Mouse (Mus musculus): ENCODE data around the gene Naalad2. TPM values are rescaled to one million over a fixed set of nuclear protein-coding genes. Genes with fewer than 3 reads are reported as not detected.
"Not testable (repeated sequence)": the region's sequence is repeated elsewhere in the genome, so short reads cannot be mapped to it uniquely, and the experiment has no call there.

The Naalad2 gene
- polyA plus RNA-seq, 1 experiment from 2014 or later, result 0.60 TPM

GRCm38 (mm10) chr9:18298301-18298700 lies 104.5 kb downstream of the Naalad2 start:
- 88% methylated on average over 5 of the region's 6 CpGs for WGBS
- Histone ChIP-seq H3K4me2 (ENCODE audit: low read depth, severe bottlenecking) (no peak overlapping the region), H3K9me3 (ENCODE audit: control insufficient read depth, low read length) (no peaks in the 10 kb centered on the region), H3K4me3 (ENCODE audit: low read depth, low read length) (no peak overlapping the region), H3K4me1 (ENCODE audit: control insufficient read depth, insufficient read depth, low read length) (peaks cover 2% of the 10 kb centered on the region; the same call in 1 of the 2 replicates), H3K27ac (replicated peaks; ENCODE audit: low read depth, low read length) (no peak overlapping the region), H3K27me3 (ENCODE audit: control insufficient read depth, insufficient read depth, low read length) (no peaks in the 10 kb centered on the region), H3K9ac (ENCODE audit: low read length) (no peak overlapping the region), H3K36me3 (ENCODE audit: control insufficient read depth, insufficient read depth, low read length) (peaks cover 8% of the 10 kb centered on the region; the same call in 1 of the 2 replicates)
- ATAC-seq (ENCODE audit: insufficient number of reproducible peaks, low FRiP score, low TSS enrichment, low read depth) (no peak), DNase-seq (ENCODE audit: low spot score) (no peak)

GRCm38 (mm10) chr9:18293026-18293781 lies 109.6 kb downstream of the Naalad2 start:
- DNase-seq (ENCODE audit: low spot score), result no peak
- H3K36me3 ChIP-seq (ENCODE audit: control insufficient read depth, insufficient read depth, low read length), result no peaks in the 10 kb centered on the region
- 48% methylated on average over 6 of the region's 6 CpGs for WGBS
- H3K9ac ChIP-seq (ENCODE audit: low read length), result peak overlapping the region; percentile 93
- no peak for ATAC-seq (ENCODE audit: insufficient number of reproducible peaks, low FRiP score, low TSS enrichment, low read depth)
- H3K4me1 ChIP-seq (ENCODE audit: control insufficient read depth, insufficient read depth, low read length), result peaks cover 4% of the 10 kb centered on the region; the same call in 1 of the 2 replicates
- peak overlapping the region; percentile 60 for H3K4me2 ChIP-seq (ENCODE audit: low read depth, severe bottlenecking)
- no peaks in the 10 kb centered on the region for H3K9me3 ChIP-seq (ENCODE audit: control insufficient read depth, low read length)
- H3K27me3 ChIP-seq (ENCODE audit: control insufficient read depth, insufficient read depth, low read length), result no peaks in the 10 kb centered on the region
- H3K27ac ChIP-seq (replicated peaks; ENCODE audit: low read depth, low read length), result no peak overlapping the region
- H3K4me3 ChIP-seq (ENCODE audit: low read depth, low read length), result peak overlapping the region; percentile 84

- Histone ChIP-seq H3K27me3 (ENCODE audit: control insufficient read depth, insufficient read depth, low read length) (no peaks in the 10 kb centered on the region), H3K4me2 (ENCODE audit: low read depth, severe bottlenecking) (peak overlapping the region; percentile 60), H3K36me3 (ENCODE audit: control insufficient read depth, insufficient read depth, low read length) (no peaks in the 10 kb centered on the region), H3K4me1 (ENCODE audit: control insufficient read depth, insufficient read depth, low read length) (peaks cover 4% of the 10 kb centered on the region; the same call in 1 of the 2 replicates), H3K9me3 (ENCODE audit: control insufficient read depth, low read length) (no peaks in the 10 kb centered on the region), H3K9ac (ENCODE audit: low read length) (peak overlapping the region; percentile 93), H3K27ac (replicated peaks; ENCODE audit: low read depth, low read length) (peak overlapping the region; percentile 82; the same call in 1 of the 2 replicates), H3K4me3 (ENCODE audit: low read depth, low read length) (peak overlapping the region; percentile 84)
- ATAC-seq (ENCODE audit: insufficient number of reproducible peaks, low FRiP score, low TSS enrichment, low read depth) (peak; percentile 75), DNase-seq (ENCODE audit: low spot score) (no peak)
- WGBS, result 1% methylated on average over 24 of the region's 24 CpGs
These were observed 110.3 kb downstream of the Naalad2 start for GRCm38 (mm10) chr9:18292443-18292922.

GRCm38 (mm10) chr9:18291571-18292429 lies 111.0 kb downstream of the Naalad2 start, which contains the start of gene Chordc1:
Gene Chordc1 (plus strand): TSS chr9:18292125.
- Histone ChIP-seq H3K9ac (ENCODE audit: low read length) (peak within 1 kb of the TSS; percentile 93), H3K27me3 (ENCODE audit: control insufficient read depth, insufficient read depth, low read length) (no peaks in the 10 kb centered on the region), H3K9me3 (ENCODE audit: control insufficient read depth, low read length) (no peaks in the 10 kb centered on the region), H3K27ac (replicated peaks; ENCODE audit: low read depth, low read length) (peak within 1 kb of the TSS; percentile 82; the same call in 1 of the 2 replicates), H3K4me2 (ENCODE audit: low read depth, severe bottlenecking) (peak within 1 kb of the TSS; percentile 60), H3K4me1 (ENCODE audit: control insufficient read depth, insufficient read depth, low read length) (peaks cover 4% of the 10 kb centered on the region; the same call in 1 of the 2 replicates), H3K36me3 (ENCODE audit: control insufficient read depth, insufficient read depth, low read length) (no peaks in the 10 kb centered on the region), H3K4me3 (ENCODE audit: low read depth, low read length) (peak within 1 kb of the TSS; percentile 84)
- ATAC-seq (ENCODE audit: insufficient number of reproducible peaks, low FRiP score, low TSS enrichment, low read depth) (peak; percentile 98), DNase-seq (ENCODE audit: low spot score) (peak; percentile 95)
- 4% methylated on average over 49 of the region's 49 CpGs for WGBS

- not testable (repeated sequence) for H3K4me3 ChIP-seq (ENCODE audit: low read depth, low read length); H3K27ac ChIP-seq (replicated peaks; ENCODE audit: low read depth, low read length)
- 31% methylated on average over 5 of the region's 5 CpGs for WGBS
These were observed 124.1 kb downstream of the Naalad2 start for GRCm38 (mm10) chr9:18278693-18279092.

GRCm38 (mm10) chr9:18277497-18277896 lies 125.3 kb downstream of the Naalad2 start:
- WGBS, result 52% methylated on average over 1 of the region's 1 CpGs
- H3K36me3 ChIP-seq (ENCODE audit: control insufficient read depth, insufficient read depth, low read length), result no peaks in the 10 kb centered on the region
- no peak overlapping the region for H3K9ac ChIP-seq (ENCODE audit: low read length)
- no peak overlapping the region for H3K27ac ChIP-seq (replicated peaks; ENCODE audit: low read depth, low read length)
- no peaks in the 10 kb centered on the region for H3K4me1 ChIP-seq (ENCODE audit: control insufficient read depth, insufficient read depth, low read length)
- 0 out of 2 replicates have a peak, but pooled peaks have one; percentile 26 for ATAC-seq (ENCODE audit: insufficient number of reproducible peaks, low FRiP score, low TSS enrichment, low read depth)
- H3K4me2 ChIP-seq (ENCODE audit: low read depth, severe bottlenecking), result no peak overlapping the region
- H3K4me3 ChIP-seq (ENCODE audit: low read depth, low read length), result no peak overlapping the region
- H3K27me3 ChIP-seq (ENCODE audit: control insufficient read depth, insufficient read depth, low read length), result no peaks in the 10 kb centered on the region
- no peak for DNase-seq (ENCODE audit: low spot score)
- no peaks in the 10 kb centered on the region for H3K9me3 ChIP-seq (ENCODE audit: control insufficient read depth, low read length)

More at GRCm38 (mm10) chr9:18278693-18279092, 124.1 kb downstream of the Naalad2 start:
- not testable (repeated sequence) for DNase-seq (ENCODE audit: low spot score); H3K27me3 ChIP-seq (ENCODE audit: control insufficient read depth, insufficient read depth, low read length); ATAC-seq (ENCODE audit: insufficient number of reproducible peaks, low FRiP score, low TSS enrichment, low read depth); H3K4me1 ChIP-seq (ENCODE audit: control insufficient read depth, insufficient read depth, low read length); H3K36me3 ChIP-seq (ENCODE audit: control insufficient read depth, insufficient read depth, low read length); H3K9me3 ChIP-seq (ENCODE audit: control insufficient read depth, low read length); H3K9ac ChIP-seq (ENCODE audit: low read length); H3K4me2 ChIP-seq (ENCODE audit: low read depth, severe bottlenecking)

- no peak overlapping the region for H3K27ac ChIP-seq (replicated peaks; ENCODE audit: low read depth, low read length)
- no peaks in the 10 kb centered on the region for H3K36me3 ChIP-seq (ENCODE audit: control insufficient read depth, insufficient read depth, low read length)
- WGBS, result 57% methylated on average over 2 of the region's 2 CpGs
- H3K9me3 ChIP-seq (ENCODE audit: control insufficient read depth, low read length), result no peaks in the 10 kb centered on the region
- DNase-seq (ENCODE audit: low spot score) (no peak), ATAC-seq (ENCODE audit: insufficient number of reproducible peaks, low FRiP score, low TSS enrichment, low read depth) (no peak)
- H3K27me3 ChIP-seq (ENCODE audit: control insufficient read depth, insufficient read depth, low read length), result no peaks in the 10 kb centered on the region
- H3K4me3 ChIP-seq (ENCODE audit: low read depth, low read length), result no peak overlapping the region
- no peak overlapping the region for H3K9ac ChIP-seq (ENCODE audit: low read length)
- H3K4me2 ChIP-seq (ENCODE audit: low read depth, severe bottlenecking), result no peak overlapping the region
- H3K4me1 ChIP-seq (ENCODE audit: control insufficient read depth, insufficient read depth, low read length), result no peaks in the 10 kb centered on the region
These were observed 126.0 kb downstream of the Naalad2 start for GRCm38 (mm10) chr9:18276844-18277243.

- 81% methylated on average over 1 of the region's 1 CpGs for WGBS
- Histone ChIP-seq H3K4me1 (ENCODE audit: control insufficient read depth, insufficient read depth, low read length) (no peaks in the 10 kb centered on the region), H3K4me3 (ENCODE audit: low read depth, low read length) (no peak overlapping the region), H3K9ac (ENCODE audit: low read length) (no peak overlapping the region), H3K9me3 (ENCODE audit: control insufficient read depth, low read length) (no peaks in the 10 kb centered on the region), H3K36me3 (ENCODE audit: control insufficient read depth, insufficient read depth, low read length) (no peaks in the 10 kb centered on the region), H3K27ac (replicated peaks; ENCODE audit: low read depth, low read length) (no peak overlapping the region), H3K4me2 (ENCODE audit: low read depth, severe bottlenecking) (no peak overlapping the region), H3K27me3 (ENCODE audit: control insufficient read depth, insufficient read depth, low read length) (no peaks in the 10 kb centered on the region)
- DNase-seq (ENCODE audit: low spot score) (no peak), ATAC-seq (ENCODE audit: insufficient number of reproducible peaks, low FRiP score, low TSS enrichment, low read depth) (no peak)
These were observed 126.9 kb downstream of the Naalad2 start for GRCm38 (mm10) chr9:18275901-18276300.
